Mouse (Mus musculus): Measurements from ENCODE around the gene AU040320. TPM values are rescaled to one million over a fixed set of nuclear protein-coding genes. Genes with fewer than 3 reads are reported as not detected.

Gene AU040320
- 28.2 and 35.4 TPM in 2 replicates for polyA plus RNA-seq (2014; fragmentation: Nextera tagmentation; extraction: Ambion mirVana)

- DNase-seq (ENCODE audit: low spot score) (peak; percentile 98), ATAC-seq (peak; percentile 98)
- Histone ChIP-seq H3K9ac (ENCODE audit: low read length) (peak within 1 kb of the TSS; percentile 90), H3K27me3 (replicated peaks; ENCODE audit: control insufficient read depth, insufficient read depth, low read length) (no peaks in the 10 kb centered on the region), H3K27ac (ENCODE audit: low read depth, low read length) (peak within 1 kb of the TSS; percentile 95), H3K36me3 (ENCODE audit: control insufficient read depth, insufficient read depth, low read length) (peaks cover 23% of the 10 kb centered on the region), H3K4me2 (ENCODE audit: low read length) (peak within 1 kb of the TSS; percentile 85), H3K4me3 (ENCODE audit: low read depth, low read length) (peak within 1 kb of the TSS; percentile 89), H3K9me3 (replicated peaks; ENCODE audit: control insufficient read depth, low read length) (no peaks in the 10 kb centered on the region), H3K4me1 (ENCODE audit: control insufficient read depth, insufficient read depth, low read length) (peaks cover 42% of the 10 kb centered on the region)
- under 1% methylated on average over 66 of the region's 71 CpGs for WGBS
Measured at GRCm38 (mm10) chr4:126753268-126754230, at the start of gene AU040320, which contains the start of gene Ncdn. AU040320 (plus strand) TSS chr4:126753544. Ncdn (minus strand) TSS chr4:126753438.

DNA sequence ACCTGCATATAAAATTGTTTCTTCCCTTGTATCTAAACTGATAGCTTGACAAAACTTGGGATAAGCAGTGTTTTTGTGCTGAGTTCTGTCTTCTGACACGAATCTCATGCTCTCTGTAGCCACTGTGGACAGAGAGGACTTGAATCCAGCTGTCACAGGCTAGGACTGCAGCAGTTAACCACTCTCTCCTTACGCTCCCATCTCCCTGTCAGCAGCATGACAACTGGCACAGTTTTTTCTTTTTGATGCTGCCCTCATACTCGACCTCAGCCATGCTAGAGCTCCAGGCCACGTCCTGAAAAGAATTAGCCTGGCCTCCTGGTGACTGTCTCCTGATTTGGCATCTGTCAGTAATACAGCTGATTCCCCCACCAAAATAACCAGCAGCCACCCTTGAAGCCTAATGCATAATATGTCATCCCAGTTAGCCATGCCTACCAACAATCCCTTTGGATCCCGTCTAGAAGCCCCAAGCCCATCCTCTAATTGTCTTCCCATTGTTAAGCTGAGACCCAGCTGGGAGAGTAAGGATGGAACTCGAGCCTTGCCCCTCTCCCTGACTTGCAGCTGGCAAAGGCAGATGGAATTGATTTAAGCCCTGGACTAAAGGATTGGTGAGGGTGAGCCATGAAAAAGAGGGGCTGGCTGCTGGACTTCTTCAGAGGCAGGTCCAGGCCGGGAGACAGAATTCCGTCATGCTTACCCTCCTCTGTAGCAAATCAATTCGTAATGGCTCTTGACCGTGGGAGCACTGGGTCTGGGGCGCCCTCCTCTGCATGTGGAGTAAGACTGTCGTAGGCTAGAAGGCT is 46.5 kb upstream of the AU040320 start:
- Histone ChIP-seq H3K27me3 (replicated peaks; ENCODE audit: control insufficient read depth, insufficient read depth, low read length) (no peaks in the 10 kb centered on the region), H3K9me3 (replicated peaks; ENCODE audit: control insufficient read depth, low read length) (no peaks in the 10 kb centered on the region), H3K4me2 (ENCODE audit: low read length) (no peak overlapping the region), H3K9ac (ENCODE audit: low read length) (no peak overlapping the region), H3K4me3 (ENCODE audit: low read depth, low read length) (no peak overlapping the region), H3K36me3 (ENCODE audit: control insufficient read depth, insufficient read depth, low read length) (peaks cover 70% of the 10 kb centered on the region), H3K4me1 (ENCODE audit: control insufficient read depth, insufficient read depth, low read length) (no peaks in the 10 kb centered on the region), H3K27ac (ENCODE audit: low read depth, low read length) (no peak overlapping the region)
- 73% methylated on average over 12 of the region's 12 CpGs for WGBS
- no peak for DNase-seq (ENCODE audit: low spot score)
- ATAC-seq: no peak

DNA sequence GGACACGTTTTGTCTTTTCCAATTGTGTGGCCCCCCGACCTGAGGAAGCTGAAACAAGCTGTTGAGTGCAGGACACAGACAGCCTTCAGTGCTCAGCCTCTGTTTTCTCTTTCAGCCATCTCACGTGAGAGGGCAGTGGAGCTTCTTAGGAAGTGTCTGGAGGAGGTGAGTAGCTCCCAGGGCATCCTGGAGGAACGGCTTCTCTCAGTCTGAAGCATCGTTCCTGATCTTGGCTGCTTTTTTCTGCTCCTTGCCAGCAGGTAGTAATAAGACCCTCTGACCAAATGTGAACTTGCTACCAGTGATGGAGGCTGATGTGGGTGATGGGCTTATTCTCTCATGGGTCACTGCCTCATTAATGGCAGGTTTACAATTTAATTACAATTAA is 45.9 kb upstream of the AU040320 start:
- Histone ChIP-seq H3K4me3 (ENCODE audit: low read depth, low read length) (no peak overlapping the region), H3K4me1 (ENCODE audit: control insufficient read depth, insufficient read depth, low read length) (no peaks in the 10 kb centered on the region), H3K9me3 (replicated peaks; ENCODE audit: control insufficient read depth, low read length) (no peaks in the 10 kb centered on the region), H3K9ac (ENCODE audit: low read length) (no peak overlapping the region), H3K27ac (ENCODE audit: low read depth, low read length) (no peak overlapping the region), H3K36me3 (ENCODE audit: control insufficient read depth, insufficient read depth, low read length) (peaks cover 70% of the 10 kb centered on the region), H3K27me3 (replicated peaks; ENCODE audit: control insufficient read depth, insufficient read depth, low read length) (no peaks in the 10 kb centered on the region), H3K4me2 (ENCODE audit: low read length) (no peak overlapping the region)
- DNase-seq (ENCODE audit: low spot score) (no peak), ATAC-seq (no peak)
- WGBS: 84% methylated on average over 5 of the region's 5 CpGs

DNA sequence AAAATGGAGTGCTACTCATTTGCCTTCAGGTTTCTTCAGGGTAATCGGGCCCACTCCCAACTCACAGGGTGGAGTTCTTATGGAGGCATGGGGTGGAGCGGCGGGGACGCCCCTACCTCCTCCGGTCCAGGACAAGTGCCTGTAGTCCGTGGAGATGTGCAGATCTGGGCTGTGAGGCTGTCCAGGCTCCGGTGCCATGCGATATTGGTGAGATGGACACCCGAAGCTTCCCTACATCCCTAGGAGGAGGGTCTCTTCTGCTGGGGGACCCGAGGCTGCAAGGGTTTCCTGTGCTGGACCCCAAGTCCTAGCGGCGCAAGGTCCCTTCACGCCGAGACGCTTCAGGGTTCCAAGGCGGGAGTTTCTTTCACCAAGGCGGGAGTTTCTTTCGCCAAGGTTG is 21.2 kb upstream of the AU040320 start:
- Histone ChIP-seq H3K4me1 (ENCODE audit: control insufficient read depth, insufficient read depth, low read length) (no peaks in the 10 kb centered on the region), H3K27ac (ENCODE audit: low read depth, low read length) (no peak overlapping the region), H3K36me3 (ENCODE audit: control insufficient read depth, insufficient read depth, low read length) (no peaks in the 10 kb centered on the region), H3K4me2 (ENCODE audit: low read length) (no peak overlapping the region), H3K4me3 (ENCODE audit: low read depth, low read length) (no peak overlapping the region), H3K27me3 (replicated peaks; ENCODE audit: control insufficient read depth, insufficient read depth, low read length) (peaks cover 75% of the 10 kb centered on the region), H3K9ac (ENCODE audit: low read length) (no peak overlapping the region), H3K9me3 (replicated peaks; ENCODE audit: control insufficient read depth, low read length) (no peaks in the 10 kb centered on the region)
- ATAC-seq (no peak), DNase-seq (ENCODE audit: low spot score) (no peak)
- 2% methylated on average over 18 of the region's 18 CpGs for WGBS

GRCm38 (mm10) chr4:126732531-126733380 is 20.6 kb upstream of the AU040320 start:
- Histone ChIP-seq H3K9me3 (replicated peaks; ENCODE audit: control insufficient read depth, low read length) (no peaks in the 10 kb centered on the region), H3K27me3 (replicated peaks; ENCODE audit: control insufficient read depth, insufficient read depth, low read length) (peaks cover 82% of the 10 kb centered on the region), H3K36me3 (ENCODE audit: control insufficient read depth, insufficient read depth, low read length) (no peaks in the 10 kb centered on the region), H3K4me3 (ENCODE audit: low read depth, low read length) (no peak overlapping the region), H3K9ac (ENCODE audit: low read length) (no peak overlapping the region), H3K4me2 (ENCODE audit: low read length) (no peak overlapping the region), H3K4me1 (ENCODE audit: control insufficient read depth, insufficient read depth, low read length) (no peaks in the 10 kb centered on the region), H3K27ac (ENCODE audit: low read depth, low read length) (no peak overlapping the region)
- DNase-seq (ENCODE audit: low spot score): no peak
- no peak for ATAC-seq
- WGBS: 2% methylated on average over 26 of the region's 26 CpGs

DNA sequence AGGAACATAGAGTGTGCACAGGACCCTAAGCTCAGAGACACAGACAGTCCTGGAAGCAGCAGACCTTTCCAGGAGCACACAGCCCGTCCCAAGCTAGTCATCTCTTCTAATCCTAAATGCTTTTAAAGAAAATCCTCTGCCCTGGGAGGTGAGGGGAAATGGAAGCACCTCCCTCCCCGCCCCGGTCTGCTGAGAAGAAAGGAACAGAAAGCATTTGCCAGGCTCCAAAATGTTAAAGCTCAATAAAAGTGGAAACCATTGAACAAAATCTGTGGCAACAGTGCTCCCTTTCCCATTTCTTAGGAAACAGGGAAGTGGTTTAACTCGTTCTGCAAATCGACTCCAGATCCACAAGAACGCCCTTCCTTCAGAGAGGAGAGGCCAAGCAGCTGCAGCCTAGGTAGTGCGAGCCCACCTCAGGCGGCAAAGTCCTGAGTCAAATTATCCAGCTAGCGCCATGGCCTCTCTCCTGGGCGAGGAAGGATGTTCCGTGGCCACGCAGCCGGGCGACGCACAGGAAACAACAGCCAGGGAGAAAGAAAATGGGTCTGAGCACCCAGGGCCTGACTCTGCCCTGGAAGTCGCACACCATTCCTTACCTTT is 19.2 kb upstream of the AU040320 start:
- WGBS: 4% methylated on average over 16 of the region's 16 CpGs
- Histone ChIP-seq H3K9ac (ENCODE audit: low read length) (no peak overlapping the region), H3K36me3 (ENCODE audit: control insufficient read depth, insufficient read depth, low read length) (no peaks in the 10 kb centered on the region), H3K27me3 (replicated peaks; ENCODE audit: control insufficient read depth, insufficient read depth, low read length) (peaks cover 88% of the 10 kb centered on the region), H3K27ac (ENCODE audit: low read depth, low read length) (no peak overlapping the region), H3K9me3 (replicated peaks; ENCODE audit: control insufficient read depth, low read length) (no peaks in the 10 kb centered on the region), H3K4me3 (ENCODE audit: low read depth, low read length) (no peak overlapping the region), H3K4me1 (ENCODE audit: control insufficient read depth, insufficient read depth, low read length) (no peaks in the 10 kb centered on the region), H3K4me2 (ENCODE audit: low read length) (no peak overlapping the region)
- no peak for ATAC-seq
- no peak for DNase-seq (ENCODE audit: low spot score)

DNA sequence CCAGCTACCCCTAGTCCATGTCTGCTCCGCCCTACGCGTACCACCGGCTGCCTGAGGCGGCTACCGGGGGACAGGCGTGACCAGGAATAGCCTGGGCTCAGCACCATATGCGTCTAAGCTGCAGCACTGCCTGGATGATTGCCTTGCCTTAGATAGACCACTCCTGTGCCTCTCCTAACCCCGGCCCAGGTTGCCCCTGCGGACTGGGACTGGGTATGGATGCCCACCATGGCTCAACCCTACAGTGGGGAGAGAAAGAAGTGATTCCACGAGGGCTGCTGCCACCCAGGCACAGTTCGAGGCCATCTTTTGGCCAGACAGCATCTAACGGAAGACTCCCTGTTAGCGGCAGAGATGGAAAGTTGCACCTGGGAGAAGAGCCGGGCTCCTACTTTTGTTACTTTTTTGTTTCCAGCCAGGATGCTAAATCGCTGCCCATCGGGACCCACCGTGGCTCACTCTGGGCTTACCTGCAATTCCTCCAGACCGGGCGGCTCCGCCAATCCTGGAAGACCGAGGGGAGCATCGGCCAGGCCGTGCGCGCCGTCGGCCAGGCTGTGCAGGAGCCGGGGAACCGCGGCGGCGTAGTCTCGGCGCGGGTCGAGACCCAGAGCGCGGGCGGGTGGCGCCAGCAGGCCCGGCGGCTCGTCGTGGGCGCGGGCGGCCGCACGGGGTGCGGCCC is 18.5 kb upstream of the AU040320 start:
- Histone ChIP-seq H3K9ac (ENCODE audit: low read length) (no peak overlapping the region), H3K27me3 (replicated peaks; ENCODE audit: control insufficient read depth, insufficient read depth, low read length) (peaks cover 92% of the 10 kb centered on the region), H3K9me3 (replicated peaks; ENCODE audit: control insufficient read depth, low read length) (no peaks in the 10 kb centered on the region), H3K36me3 (ENCODE audit: control insufficient read depth, insufficient read depth, low read length) (no peaks in the 10 kb centered on the region), H3K4me2 (ENCODE audit: low read length) (0 out of 2 replicates have a peak overlapping the region, but pooled peaks have one; percentile 23), H3K4me1 (ENCODE audit: control insufficient read depth, insufficient read depth, low read length) (no peaks in the 10 kb centered on the region), H3K4me3 (ENCODE audit: low read depth, low read length) (peak overlapping the region; percentile 17), H3K27ac (ENCODE audit: low read depth, low read length) (no peak overlapping the region)
- DNase-seq (ENCODE audit: low spot score): no peak
- WGBS: 2% methylated on average over 51 of the region's 51 CpGs
- no peak for ATAC-seq
